Mouse (Mus musculus) megakaryocyte progenitor cell, adult 5-6 weeks (primary cell): ENCODE results near the gene Rbms1. TPM values are rescaled to one million over a fixed set of nuclear protein-coding genes. Genes with fewer than 3 reads are reported as not detected.
A peak's percentile ranks its signal among the peaks of the same experiment; 100 is the strongest.

Source experiments
- ATAC-seq: replicated peaks from 2 replicates; pipeline ENCODE4 v1.8.0; 2016; ENCODE audit warnings: mild to moderate bottlenecking, moderate TSS enrichment, inconsistent platforms; ENCODE audit not compliant: poor library complexity
- total RNA-seq, 2 experiments: library from RNA; stranded (forward) in 1 of 2; stranded (reverse) in 1 of 2; fragments of 157-497, 149-512 nt in 1 of 2; fragments of 200-1000 nt in 1 of 2; gene quantifications; 2 replicates each; pipeline versions ENCODE4 v1.2.3 to v1.2.4; 2015 to 2017

Rbms1 gene
- total RNA-seq, 2 experiments from 2014 or later, result 24.5 to 29.3 TPM

- ATAC-seq, result no peak
Measured at GRCm38 (mm10) chr2:60920076-60920475, 42.9 kb downstream of the Rbms1 start.

GRCm38 (mm10) chr2:60918401-60918800, 44.6 kb downstream of the Rbms1 start:
- no peak for ATAC-seq

- ATAC-seq, result no peak
Measured at GRCm38 (mm10) chr2:60914524-60915280, 48.3 kb downstream of the Rbms1 start.

- ATAC-seq, result no peak
Measured at GRCm38 (mm10) chr2:60913281-60913680, 49.7 kb downstream of the Rbms1 start.

GRCm38 (mm10) chr2:60911716-60912115, 51.3 kb downstream of the Rbms1 start:
- ATAC-seq, result no peak

- peak; percentile 96 for ATAC-seq
Measured at GRCm38 (mm10) chr2:60910820-60911219, 52.2 kb downstream of the Rbms1 start.

- no peak for ATAC-seq
Measured at GRCm38 (mm10) chr2:60908551-60908950, 54.4 kb downstream of the Rbms1 start.

GRCm38 (mm10) chr2:60908116-60908515, 54.9 kb downstream of the Rbms1 start:
- ATAC-seq, result no peak

- ATAC-seq, result 0 out of 2 replicates have a peak, but pooled peaks have one; percentile 8
Measured at GRCm38 (mm10) chr2:60905283-60905682, 57.7 kb downstream of the Rbms1 start.

- ATAC-seq, result peak; percentile 27; the same call in 1 of the 2 replicates
Measured at GRCm38 (mm10) chr2:60904141-60904540, 58.9 kb downstream of the Rbms1 start.

GRCm38 (mm10) chr2:60903535-60903934, 59.5 kb downstream of the Rbms1 start:
- ATAC-seq, result peak; percentile 80

- ATAC-seq, result no peak
Measured at GRCm38 (mm10) chr2:60902446-60903137, 60.4 kb downstream of the Rbms1 start.

GRCm38 (mm10) chr2:60901511-60901951, 61.5 kb downstream of the Rbms1 start:
- peak; percentile 86 for ATAC-seq

- no peak for ATAC-seq
Measured at GRCm38 (mm10) chr2:60901013-60901412, 62.0 kb downstream of the Rbms1 start.

GRCm38 (mm10) chr2:60893042-60893441, 70.0 kb downstream of the Rbms1 start:
- ATAC-seq, result no peak

- peak; percentile 81 for ATAC-seq
Measured at GRCm38 (mm10) chr2:60883931-60884330, 79.1 kb downstream of the Rbms1 start.

GRCm38 (mm10) chr2:60883043-60883365, 80.0 kb downstream of the Rbms1 start:
- no peak for ATAC-seq

- no peak for ATAC-seq
Measured at GRCm38 (mm10) chr2:60882202-60883042, 80.6 kb downstream of the Rbms1 start.

GRCm38 (mm10) chr2:60881571-60882041, 81.4 kb downstream of the Rbms1 start:
- ATAC-seq, result no peak

GRCm38 (mm10) chr2:60880789-60881570, 82.0 kb downstream of the Rbms1 start:
- peak; percentile 32 for ATAC-seq
